Mouse (Mus musculus) erythroblast, embryonic 14.5 days (primary cell): Measurements from ENCODE around the gene Mrvi1. TPM values are rescaled to one million over a fixed set of nuclear protein-coding genes. Genes with fewer than 3 reads are reported as not detected.

Experiments used
- H3K27me3 ChIP-seq: 2 replicates; pipeline ENCODE4 v1.6.1; 2012; ENCODE audit warnings: inconsistent platforms; ENCODE audit not compliant: control insufficient read depth
- H3K36me3 ChIP-seq: 2 replicates; pipeline ENCODE4 v1.6.1; 2012; ENCODE audit warnings: mild to moderate bottlenecking, inconsistent platforms; ENCODE audit not compliant: control insufficient read depth
- H3K4me1 ChIP-seq: 2 replicates; pipeline ENCODE4 v1.6.1; 2012; ENCODE audit warnings: inconsistent platforms; ENCODE audit not compliant: control insufficient read depth
- H3K4me3 ChIP-seq: replicated peaks from 2 replicates; pipeline ENCODE3; 2012; ENCODE audit warnings: moderate library complexity, mild to moderate bottlenecking, inconsistent platforms
- H3K9me3 ChIP-seq: 2 replicates; pipeline ENCODE4 v1.6.1; 2012; ENCODE audit warnings: low read length, inconsistent platforms, mixed read lengths; ENCODE audit not compliant: control insufficient read depth
- GATA1 ChIP-seq: IDR thresholded peaks from 2 replicates; pipeline ENCODE4 v1.6.1; 2012; ENCODE audit warnings: low read length, inconsistent platforms, mixed read lengths
- TAL1 ChIP-seq: IDR thresholded peaks from 3 replicates; pipeline ENCODE4 v1.6.1; 2012; ENCODE audit warnings: low read length, inconsistent platforms, mixed read lengths
- polyA plus RNA-seq: library from polyadenylated mRNA; stranded (reverse); fragments of >175 nt; gene quantifications from 2 replicates; pipeline ENCODE4 v1.2.3, GENCODE M21; 2012

Gene Mrvi1
- 0.02 and 0.12 TPM in 2 replicates for polyA plus RNA-seq

GRCm38 (mm10) chr7:110982053-110982705 is at the start of gene Mrvi1:
Gene Mrvi1, minus strand, starts transcription at chr7:110982461.
- TF ChIP-seq GATA1 (no peak), TAL1 (no peak)
- Histone ChIP-seq H3K36me3 (no peaks in the 10 kb centered on the region), H3K27me3 (no peaks in the 10 kb centered on the region), H3K4me1 (peaks cover 22% of the 10 kb centered on the region), H3K9me3 (no peaks in the 10 kb centered on the region), H3K4me3 (no peak within 1 kb of the TSS)

GRCm38 (mm10) chr7:111029046-111029553 is 46.8 kb upstream of the Mrvi1 start:
- Histone ChIP-seq H3K9me3 (no peaks in the 10 kb centered on the region), H3K27me3 (no peaks in the 10 kb centered on the region), H3K4me3 (peak overlapping the region; percentile 74), H3K4me1 (peaks cover 35% of the 10 kb centered on the region), H3K36me3 (peaks cover 39% of the 10 kb centered on the region)
- no peak for TF ChIP-seq GATA1
- no peak for TF ChIP-seq TAL1

GRCm38 (mm10) chr7:111028281-111029045 is 46.2 kb upstream of the Mrvi1 start, which contains the start of gene Ctr9:
Gene Ctr9, plus strand, starts transcription at chr7:111028951.
- peaks cover 33% of the 10 kb centered on the region for H3K36me3 ChIP-seq
- H3K9me3 ChIP-seq, result no peaks in the 10 kb centered on the region
- TF ChIP-seq TAL1, result no peak
- TF ChIP-seq GATA1, result no peak
- peaks cover 38% of the 10 kb centered on the region for H3K4me1 ChIP-seq
- H3K27me3 ChIP-seq, result no peaks in the 10 kb centered on the region
- H3K4me3 ChIP-seq, result peak within 1 kb of the TSS; percentile 74

GRCm38 (mm10) chr7:111024912-111025311 is 42.7 kb upstream of the Mrvi1 start:
- H3K4me1 ChIP-seq, result peaks cover 34% of the 10 kb centered on the region
- H3K27me3 ChIP-seq, result peaks cover 2% of the 10 kb centered on the region
- TF ChIP-seq GATA1 (peak; percentile 51; the same call in 1 of the 2 replicates), TAL1 (no peak)
- H3K36me3 ChIP-seq, result peaks cover under 1% of the 10 kb centered on the region
- H3K9me3 ChIP-seq, result no peaks in the 10 kb centered on the region
- no peak overlapping the region for H3K4me3 ChIP-seq

GRCm38 (mm10) chr7:111024068-111024594 is 41.9 kb upstream of the Mrvi1 start:
- no peak overlapping the region for H3K4me3 ChIP-seq
- peaks cover 2% of the 10 kb centered on the region for H3K27me3 ChIP-seq
- H3K36me3 ChIP-seq, result no peaks in the 10 kb centered on the region
- no peaks in the 10 kb centered on the region for H3K9me3 ChIP-seq
- H3K4me1 ChIP-seq, result peaks cover 31% of the 10 kb centered on the region
- TF ChIP-seq TAL1 (no peak), GATA1 (no peak)

- H3K4me3 ChIP-seq, result no peak overlapping the region
- H3K9me3 ChIP-seq, result no peaks in the 10 kb centered on the region
- TF ChIP-seq GATA1 (no peak), TAL1 (no peak)
- peaks cover 24% of the 10 kb centered on the region for H3K4me1 ChIP-seq
- H3K27me3 ChIP-seq, result peaks cover 2% of the 10 kb centered on the region
- no peaks in the 10 kb centered on the region for H3K36me3 ChIP-seq
Measured at GRCm38 (mm10) chr7:111020814-111021213, 38.6 kb upstream of the Mrvi1 start.

GRCm38 (mm10) chr7:111016921-111017320 is 34.7 kb upstream of the Mrvi1 start:
- no peaks in the 10 kb centered on the region for H3K9me3 ChIP-seq
- H3K4me1 ChIP-seq, result peaks cover 25% of the 10 kb centered on the region

GRCm38 (mm10) chr7:111015731-111016130 is 33.5 kb upstream of the Mrvi1 start:
- no peak for TF ChIP-seq TAL1
- no peak for TF ChIP-seq GATA1
- no peaks in the 10 kb centered on the region for H3K9me3 ChIP-seq
- H3K4me3 ChIP-seq, result no peak overlapping the region
- H3K27me3 ChIP-seq, result no peaks in the 10 kb centered on the region
- H3K4me1 ChIP-seq, result peaks cover 32% of the 10 kb centered on the region
- no peaks in the 10 kb centered on the region for H3K36me3 ChIP-seq

More at GRCm38 (mm10) chr7:111016921-111017320, 34.7 kb upstream of the Mrvi1 start:
- peaks cover 2% of the 10 kb centered on the region for H3K27me3 ChIP-seq
- H3K4me3 ChIP-seq, result no peak overlapping the region
- H3K36me3 ChIP-seq, result no peaks in the 10 kb centered on the region
- no peak for TF ChIP-seq TAL1
- no peak for TF ChIP-seq GATA1

- Histone ChIP-seq H3K27me3 (no peaks in the 10 kb centered on the region), H3K4me3 (no peak overlapping the region), H3K9me3 (no peaks in the 10 kb centered on the region), H3K36me3 (no peaks in the 10 kb centered on the region), H3K4me1 (peaks cover 28% of the 10 kb centered on the region)
- TF ChIP-seq GATA1, result no peak
- no peak for TF ChIP-seq TAL1
Measured at GRCm38 (mm10) chr7:111014893-111015292, 32.6 kb upstream of the Mrvi1 start.
